8 mouse cellular contexts compared by ENCODE assay signal in the genomic region with DNA sequence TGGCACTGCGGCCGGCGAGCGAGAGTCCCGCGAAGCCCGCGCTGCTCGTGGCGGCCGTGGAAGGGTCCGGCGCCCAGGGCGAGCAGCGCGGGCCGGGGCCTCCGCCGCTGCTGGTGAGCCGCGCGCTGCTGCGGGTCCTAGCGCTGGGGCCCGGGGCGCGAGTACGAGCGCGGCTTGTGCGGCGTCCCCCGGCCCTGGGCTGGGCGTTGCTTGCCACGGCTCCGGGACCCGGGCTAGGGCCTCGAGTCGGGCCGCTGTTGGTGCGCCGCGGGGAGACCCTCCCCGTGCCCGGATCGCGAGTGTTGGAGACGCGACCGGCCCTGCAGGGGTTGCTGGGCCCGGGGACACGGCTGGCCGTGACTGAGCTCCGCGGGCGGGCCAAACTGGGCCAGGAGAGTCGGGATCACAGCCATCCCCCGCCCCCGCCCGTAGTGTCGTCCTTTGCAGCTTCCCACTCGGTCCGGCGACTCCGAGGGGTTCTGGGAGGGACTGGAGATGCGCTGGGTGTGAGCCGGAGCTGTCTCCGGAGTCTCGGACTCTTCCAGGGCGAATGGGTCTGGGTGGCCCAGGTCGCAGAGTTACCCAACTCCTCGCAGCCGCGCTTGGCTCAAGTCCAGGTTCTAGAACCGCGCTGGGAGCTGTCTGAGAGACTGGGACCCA. TPM values are rescaled to one million over a fixed set of nuclear protein-coding genes. Genes with fewer than 3 reads are reported as not detected.
DNase-seq lines count a peak whose midpoint lies in the region; ATAC-seq lines count a peak whose summit lies in the region.

No protein-coding gene starts in this region.

- H3K4me3 ChIP-seq in forebrain, embryonic 10.5 days, result peak overlapping the region; percentile 97
- peak overlapping the region; percentile 100 for H3K4me3 ChIP-seq in hindbrain, embryonic 12.5 days
- H3K4me3 ChIP-seq in limb, embryonic 11.5 days (ENCODE audit: low read depth, low read length), result peak overlapping the region; percentile 97
- peak overlapping the region; percentile 94 for H3K4me3 ChIP-seq in midbrain, embryonic 12.5 days

- peak overlapping the region; percentile 87 for H3K27ac ChIP-seq in forebrain, embryonic 10.5 days
- peak overlapping the region; percentile 76 for H3K27ac ChIP-seq in hindbrain, embryonic 12.5 days
- H3K27ac ChIP-seq in limb, embryonic 11.5 days (replicated peaks; ENCODE audit: low read depth, low read length), result peak overlapping the region; percentile 21; the same call in 1 of the 2 replicates
- H3K27ac ChIP-seq in midbrain, embryonic 12.5 days (replicated peaks), result peak overlapping the region; percentile 68

- H3K4me2 ChIP-seq in hindbrain, embryonic 12.5 days (replicated peaks), result peak overlapping the region; percentile 100
- peak overlapping the region; percentile 99 for H3K4me2 ChIP-seq in limb, embryonic 11.5 days (ENCODE audit: low read depth, severe bottlenecking)
- peak overlapping the region; percentile 100 for H3K4me2 ChIP-seq in midbrain, embryonic 12.5 days (replicated peaks)

- peaks cover 38% of the 10 kb centered on the region for H3K36me3 ChIP-seq in forebrain, embryonic 10.5 days (replicated peaks)
- H3K36me3 ChIP-seq in hindbrain, embryonic 12.5 days, result peaks cover 33% of the 10 kb centered on the region
- H3K36me3 ChIP-seq in limb, embryonic 11.5 days (ENCODE audit: control insufficient read depth, insufficient read depth, low read length), result peaks cover 11% of the 10 kb centered on the region
- peaks cover 33% of the 10 kb centered on the region for H3K36me3 ChIP-seq in midbrain, embryonic 12.5 days

- peak; percentile 42 for DNase-seq in cerebellum, adult 8-10 months
- no peak for DNase-seq in cerebellum, adult 9-10 months
- peak; percentile 46 for DNase-seq in ZHBTc4 (ENCODE audit: low read depth, low spot score)
- DNase-seq in forebrain, embryonic 10.5 days (ENCODE audit: extremely low spot score, low spot score), result no peak
- no peak for DNase-seq in limb, embryonic 11.5 days (ENCODE audit: low spot score)
- DNase-seq in testis, postnatal 10 days (ENCODE audit: low spot score), result peak; percentile 81

- peak overlapping the region; percentile 96 for H3K9ac ChIP-seq in hindbrain, embryonic 12.5 days
- H3K9ac ChIP-seq in limb, embryonic 11.5 days (ENCODE audit: low read length), result peak overlapping the region; percentile 88
- H3K9ac ChIP-seq in midbrain, embryonic 12.5 days (replicated peaks), result peak overlapping the region; percentile 92

- under 1% methylated on average over 76 of the region's 76 CpGs for WGBS in forebrain, embryonic 10.5 days
- WGBS in hindbrain, embryonic 12.5 days, result under 1% methylated on average over 76 of the region's 76 CpGs
- under 1% methylated on average over 60 of the region's 76 CpGs for WGBS in limb, embryonic 11.5 days
- WGBS in midbrain, embryonic 12.5 days, result under 1% methylated on average over 51 of the region's 76 CpGs

- H3K4me1 ChIP-seq in forebrain, embryonic 10.5 days, result peaks cover 30% of the 10 kb centered on the region
- peaks cover 20% of the 10 kb centered on the region for H3K4me1 ChIP-seq in hindbrain, embryonic 12.5 days
- peaks cover 8% of the 10 kb centered on the region; the same call in 1 of the 2 replicates for H3K4me1 ChIP-seq in limb, embryonic 11.5 days (ENCODE audit: control insufficient read depth, insufficient read depth, low read length)
- H3K4me1 ChIP-seq in midbrain, embryonic 12.5 days, result peaks cover 19% of the 10 kb centered on the region

- H3K27me3 ChIP-seq in forebrain, embryonic 10.5 days (ENCODE audit: poor library complexity, severe bottlenecking), result no peaks in the 10 kb centered on the region
- no peaks in the 10 kb centered on the region for H3K27me3 ChIP-seq in hindbrain, embryonic 12.5 days
- H3K27me3 ChIP-seq in limb, embryonic 11.5 days (ENCODE audit: control insufficient read depth, insufficient read depth, low read length), result no peaks in the 10 kb centered on the region
- H3K27me3 ChIP-seq in midbrain, embryonic 12.5 days, result no peaks in the 10 kb centered on the region

- ATAC-seq in hindbrain, embryonic 12.5 days (ENCODE audit: low FRiP score), result peak; percentile 70
- peak; percentile 19; the same call in 1 of the 2 replicates for ATAC-seq in limb, embryonic 11.5 days (ENCODE audit: insufficient number of reproducible peaks, low FRiP score, low TSS enrichment, low read depth)
- no peak; the same call in 1 of the 2 replicates for ATAC-seq in midbrain, embryonic 12.5 days (ENCODE audit: low FRiP score, low read depth)

- H3K9me3 ChIP-seq in forebrain, embryonic 10.5 days, result no peaks in the 10 kb centered on the region
- no peaks in the 10 kb centered on the region for H3K9me3 ChIP-seq in hindbrain, embryonic 12.5 days (replicated peaks)
- H3K9me3 ChIP-seq in limb, embryonic 11.5 days (ENCODE audit: control insufficient read depth, low read length), result no peaks in the 10 kb centered on the region
- H3K9me3 ChIP-seq in midbrain, embryonic 12.5 days, result no peaks in the 10 kb centered on the region

RNA-seq across cellular contexts. Expression of gene Pex6, which starts 0.5 kb away (rescaled TPM):
- 19.6 and 20.2 TPM in 2 replicates for polyA plus RNA-seq in forebrain, embryonic 10.5 days (2016; fragmentation: Nextera tagmentation; extraction: Ambion mirVana)
- polyA plus RNA-seq in hindbrain, embryonic 12.5 days (2016; fragmentation: Nextera tagmentation; extraction: Ambion mirVana), result 33.9 and 38.0 TPM in 2 replicates
- polyA plus RNA-seq in limb, embryonic 11.5 days (2014; fragmentation: Nextera tagmentation; extraction: Ambion mirVana), result 18.1 and 18.5 TPM in 2 replicates
- 33.7 and 36.0 TPM in 2 replicates for polyA plus RNA-seq in midbrain, embryonic 12.5 days (2016; fragmentation: Nextera tagmentation; extraction: Ambion mirVana)

RNA-seq across cellular contexts. Expression of gene Ppp2r5d, which starts 6.8 kb away (rescaled TPM):
- 144 and 154 TPM in 2 replicates for polyA plus RNA-seq in forebrain, embryonic 10.5 days (2016; fragmentation: Nextera tagmentation; extraction: Ambion mirVana)
- 103 and 106 TPM in 2 replicates for polyA plus RNA-seq in hindbrain, embryonic 12.5 days (2016; fragmentation: Nextera tagmentation; extraction: Ambion mirVana)
- 122 and 135 TPM in 2 replicates for polyA plus RNA-seq in limb, embryonic 11.5 days (2014; fragmentation: Nextera tagmentation; extraction: Ambion mirVana)
- 111 and 113 TPM in 2 replicates for polyA plus RNA-seq in midbrain, embryonic 12.5 days (2016; fragmentation: Nextera tagmentation; extraction: Ambion mirVana)

RNA-seq across cellular contexts. Expression of gene Gnmt, which starts 17.2 kb away (rescaled TPM):
- polyA plus RNA-seq in forebrain, embryonic 10.5 days (2016; fragmentation: Nextera tagmentation; extraction: Ambion mirVana), result 0.80 and 0.87 TPM in 2 replicates
- 0.33 and 0.49 TPM in 2 replicates for polyA plus RNA-seq in hindbrain, embryonic 12.5 days (2016; fragmentation: Nextera tagmentation; extraction: Ambion mirVana)
- 0.35 TPM in 1 of 2 replicates, not detected in the other for polyA plus RNA-seq in limb, embryonic 11.5 days (2014; fragmentation: Nextera tagmentation; extraction: Ambion mirVana)
- 0.52 and 0.75 TPM in 2 replicates for polyA plus RNA-seq in midbrain, embryonic 12.5 days (2016; fragmentation: Nextera tagmentation; extraction: Ambion mirVana)

RNA-seq across cellular contexts. Expression of gene Klhdc3, which starts 31.0 kb away (rescaled TPM):
- polyA plus RNA-seq in forebrain, embryonic 10.5 days (2016; fragmentation: Nextera tagmentation; extraction: Ambion mirVana), result 132 and 133 TPM in 2 replicates
- polyA plus RNA-seq in hindbrain, embryonic 12.5 days (2016; fragmentation: Nextera tagmentation; extraction: Ambion mirVana), result 139 and 141 TPM in 2 replicates
- polyA plus RNA-seq in limb, embryonic 11.5 days (2014; fragmentation: Nextera tagmentation; extraction: Ambion mirVana), result 117 and 121 TPM in 2 replicates
- polyA plus RNA-seq in midbrain, embryonic 12.5 days (2016; fragmentation: Nextera tagmentation; extraction: Ambion mirVana), result 127 and 131 TPM in 2 replicates

RNA-seq across cellular contexts. Expression of gene Mea1, which starts 33.1 kb away (rescaled TPM):
- polyA plus RNA-seq in forebrain, embryonic 10.5 days (2016; fragmentation: Nextera tagmentation; extraction: Ambion mirVana), result 163 and 165 TPM in 2 replicates
- polyA plus RNA-seq in hindbrain, embryonic 12.5 days (2016; fragmentation: Nextera tagmentation; extraction: Ambion mirVana), result 178 and 183 TPM in 2 replicates
- 153 and 160 TPM in 2 replicates for polyA plus RNA-seq in limb, embryonic 11.5 days (2014; fragmentation: Nextera tagmentation; extraction: Ambion mirVana)
- polyA plus RNA-seq in midbrain, embryonic 12.5 days (2016; fragmentation: Nextera tagmentation; extraction: Ambion mirVana), result 159 and 175 TPM in 2 replicates

Comparison
In these comparisons a context has a peak if more than half of its experiments do, and no peak if none do; other contexts are left out.
1. DNase-seq: peak in cerebellum, adult 8-10 months (single experiment), ZHBTc4 (single experiment) and testis, postnatal 10 days (single experiment); none in cerebellum, adult 9-10 months (single experiment), forebrain, embryonic 10.5 days (single experiment) and limb, embryonic 11.5 days (single experiment).
2. H3K27ac ChIP-seq: peak in every context shown above with its lines; median percentile 87 in forebrain, embryonic 10.5 days; 76 in hindbrain, embryonic 12.5 days; 68 in midbrain, embryonic 12.5 days; 21 in limb, embryonic 11.5 days.
3. Peak in every context shown above with its lines, with median percentiles within 50 percentile points of each other: H3K4me3 ChIP-seq, H3K4me2 ChIP-seq and H3K9ac ChIP-seq.